Mouse (Mus musculus) cerebellum, postnatal 14 days (tissue): ENCODE results near the gene Napsa.

ENCODE experiments used
- DNase-seq, 2 experiments: peaks; one replicate each; pipeline ENCODE4 v3.0.0; 2021; ENCODE audit warnings: mixed read lengths in 2 of 2

The Napsa gene

DNA sequence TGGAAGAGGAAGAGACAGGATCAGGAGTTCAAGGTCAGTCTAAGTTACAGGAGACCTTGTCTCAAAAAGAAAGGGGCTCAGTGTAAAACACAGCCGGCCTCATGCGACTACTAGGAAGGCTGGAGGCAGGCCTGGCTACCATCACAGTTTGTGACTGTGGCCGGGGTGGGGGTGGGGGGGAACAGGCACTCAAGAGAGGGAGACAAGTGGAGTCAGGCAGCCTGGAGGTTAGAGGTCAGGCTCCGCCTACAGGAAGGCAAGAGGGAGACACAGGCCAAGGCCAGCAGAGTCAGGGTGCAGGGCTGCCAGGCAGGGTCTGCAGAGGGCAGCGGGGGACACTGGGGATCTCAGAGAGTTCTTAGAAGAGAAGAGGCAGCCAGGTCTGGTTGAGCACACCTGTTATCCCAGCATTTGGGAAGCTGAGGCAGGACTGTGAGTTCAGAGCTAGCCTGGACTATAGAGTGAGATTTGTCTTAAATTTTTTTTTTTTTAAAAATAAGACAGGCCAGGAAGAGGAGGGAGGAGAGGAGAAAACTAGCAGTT is 24.9 kb downstream of the Napsa start:
- peak in 1 of 2 experiments; percentile 29 for DNase-seq

DNA sequence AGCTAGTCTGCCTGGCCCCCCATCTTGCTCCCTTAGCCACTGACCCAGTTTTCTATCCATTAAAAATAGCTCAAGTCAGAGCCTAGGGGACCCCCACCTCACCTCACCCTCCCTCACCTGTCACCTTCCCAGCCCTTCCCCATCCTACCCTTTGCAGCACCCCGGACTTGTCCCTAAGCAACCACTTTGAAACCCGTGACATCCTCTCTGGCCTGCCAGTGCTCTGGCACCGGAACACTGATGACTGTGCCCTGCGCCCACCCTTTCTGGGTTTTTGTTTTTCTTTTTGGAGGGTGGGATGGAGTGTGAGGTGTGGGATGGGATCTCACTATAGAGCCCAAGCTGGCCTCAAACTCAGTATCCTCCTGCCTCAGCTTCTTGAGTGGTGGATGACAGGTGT is 25.5 kb downstream of the Napsa start:
- DNase-seq: no peak

DNA sequence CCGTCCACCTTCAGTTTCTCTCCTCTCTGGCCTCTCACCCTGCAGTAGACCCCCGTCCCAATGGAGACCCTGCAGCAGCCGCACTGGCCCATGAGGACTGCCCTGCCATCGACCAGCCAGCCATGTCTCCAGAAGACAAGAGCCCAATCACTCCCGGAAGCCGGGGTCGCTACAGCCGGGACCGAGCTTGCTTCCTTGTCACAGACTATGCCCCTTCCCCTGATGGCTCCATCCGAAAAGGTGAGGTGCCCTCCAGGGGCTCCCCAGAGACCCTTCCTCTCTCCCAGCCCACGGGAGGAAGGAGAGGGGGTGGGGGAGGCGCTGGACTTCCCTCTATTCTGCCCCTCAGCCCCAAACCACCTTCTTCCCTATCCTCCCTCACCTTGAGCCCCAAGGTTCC is 26.2 kb downstream of the Napsa start:
- peak in 1 of 2 experiments; percentile 24 for DNase-seq

DNA sequence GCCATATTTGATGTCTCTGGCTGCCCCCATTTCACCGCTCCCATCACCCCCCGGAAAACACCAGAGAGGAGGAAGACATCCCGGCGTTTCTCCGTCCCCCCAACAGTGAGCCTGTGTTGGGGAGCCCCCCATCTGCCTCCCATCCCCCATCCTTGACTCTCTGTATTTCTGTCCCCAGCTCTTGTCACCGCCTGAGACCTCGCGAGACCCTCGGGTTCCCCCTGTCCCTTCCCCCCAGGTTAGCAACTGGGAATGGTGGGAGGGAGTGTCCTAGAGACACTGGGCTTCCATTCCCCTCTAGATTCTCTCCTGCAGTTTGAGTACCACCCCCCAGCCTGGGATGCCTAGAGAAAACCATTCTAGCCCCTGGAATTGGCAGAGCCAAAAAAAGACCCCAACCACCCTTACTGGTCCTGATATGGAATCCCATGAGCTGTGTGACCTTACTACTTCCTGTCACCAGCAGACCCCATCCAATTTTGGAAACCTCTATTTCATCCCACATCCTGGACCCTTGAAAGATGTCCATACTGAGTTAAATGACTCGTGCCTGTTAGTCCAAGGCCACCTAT is 28.6 kb downstream of the Napsa start:
- peak in 1 of 2 experiments; percentile 20 for DNase-seq

DNA sequence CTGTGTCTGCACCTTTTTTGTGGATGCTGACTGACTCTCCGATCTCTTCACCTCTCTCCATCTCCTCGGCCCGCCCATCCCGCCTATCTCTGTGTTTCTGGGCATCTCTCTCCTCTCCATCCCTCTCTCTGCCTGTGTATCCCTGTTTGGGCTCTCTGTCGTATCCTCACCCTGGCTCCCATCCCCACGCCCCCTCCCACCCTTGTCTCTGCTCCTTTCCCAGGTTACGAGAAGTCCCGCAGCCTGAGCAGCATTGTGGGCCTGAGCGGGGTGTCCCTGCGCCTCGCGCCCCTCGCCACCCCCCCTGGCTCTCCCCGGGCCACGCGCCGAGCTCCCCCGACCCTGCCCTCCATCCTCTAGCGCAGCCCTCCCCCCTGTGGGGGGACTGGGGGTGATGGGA is 29.5 kb downstream of the Napsa start:
- peak in 1 of 2 experiments; percentile 45 for DNase-seq

DNA sequence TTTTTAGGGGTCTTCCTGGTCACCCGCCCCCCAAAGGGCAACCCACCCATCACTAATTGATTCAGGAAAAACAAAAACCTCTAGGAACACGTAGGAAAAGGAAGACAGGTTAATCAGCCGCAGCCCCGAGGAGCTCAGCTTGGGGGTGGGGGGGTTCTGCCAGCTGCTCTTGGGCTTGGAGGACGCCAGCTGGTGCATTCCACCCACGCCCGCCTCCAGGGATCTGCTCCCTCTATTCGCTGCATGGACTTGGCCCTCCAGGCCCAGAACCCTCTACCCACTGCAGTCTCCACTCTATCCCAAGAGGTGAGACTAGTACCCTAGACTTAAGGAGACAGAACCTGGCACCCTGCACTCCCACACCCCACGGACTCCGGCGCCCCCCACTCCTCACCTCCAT is 30.3 kb downstream of the Napsa start:
- peak; percentile 73 to 84 for DNase-seq

DNA sequence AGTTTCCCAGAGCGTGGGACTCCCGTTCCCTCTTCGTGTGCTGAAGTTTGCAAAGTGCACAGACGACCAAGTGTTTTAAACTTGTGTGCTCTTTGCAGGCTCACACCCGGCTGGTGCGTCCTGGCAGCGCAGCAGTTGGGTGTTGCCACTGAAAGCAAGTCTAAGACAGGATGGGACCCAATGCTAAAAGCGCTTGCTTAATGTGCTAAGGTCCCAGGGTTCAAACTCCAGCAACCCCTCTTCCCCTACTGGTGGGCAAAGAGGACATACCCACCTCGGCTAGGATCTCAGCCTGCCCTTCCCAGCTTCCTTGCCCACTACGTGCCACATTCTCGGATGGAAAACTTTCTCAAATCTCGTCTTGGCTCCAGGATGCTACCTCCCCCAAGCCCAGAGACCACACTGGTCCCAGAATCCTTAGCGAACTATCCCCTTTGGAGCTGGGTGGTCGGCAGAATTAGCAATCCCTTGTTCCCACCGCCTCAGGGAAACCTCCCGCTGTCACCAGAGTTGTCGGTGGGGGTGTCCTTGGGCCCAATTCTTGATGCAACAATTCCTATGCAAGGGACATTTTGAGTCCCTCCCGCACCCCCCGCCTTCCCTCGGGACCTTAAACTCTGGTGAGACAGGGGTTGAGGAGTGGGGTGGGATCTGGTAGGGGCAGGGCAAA is 31.1 kb downstream of the Napsa start:
- peak in 1 of 2 experiments; percentile 54 for DNase-seq

DNA sequence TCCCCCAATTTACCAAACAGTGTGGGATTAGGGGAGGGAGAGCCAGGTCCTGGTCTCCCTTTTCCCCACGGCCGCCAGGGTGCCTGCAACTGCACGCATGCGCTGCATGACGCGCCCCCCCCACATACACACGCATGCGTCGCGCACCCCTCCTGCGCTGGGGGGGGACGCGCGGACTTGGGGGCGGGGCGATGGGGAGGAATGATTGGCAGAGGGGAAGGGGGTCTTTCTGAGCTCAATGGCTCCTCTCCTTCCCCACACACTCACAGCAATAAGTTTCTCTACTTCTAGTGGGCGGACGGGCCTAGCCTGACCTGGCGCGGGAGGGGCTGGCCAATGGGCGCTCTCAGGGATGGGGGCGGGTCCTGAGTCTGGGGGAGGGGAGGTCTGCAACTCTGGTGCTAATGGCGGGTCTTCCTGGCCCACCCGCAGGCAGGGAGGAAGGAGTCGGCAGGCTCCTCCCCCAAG is 32.0 kb downstream of the Napsa start:
- DNase-seq: peak; percentile 78 to 80

DNA sequence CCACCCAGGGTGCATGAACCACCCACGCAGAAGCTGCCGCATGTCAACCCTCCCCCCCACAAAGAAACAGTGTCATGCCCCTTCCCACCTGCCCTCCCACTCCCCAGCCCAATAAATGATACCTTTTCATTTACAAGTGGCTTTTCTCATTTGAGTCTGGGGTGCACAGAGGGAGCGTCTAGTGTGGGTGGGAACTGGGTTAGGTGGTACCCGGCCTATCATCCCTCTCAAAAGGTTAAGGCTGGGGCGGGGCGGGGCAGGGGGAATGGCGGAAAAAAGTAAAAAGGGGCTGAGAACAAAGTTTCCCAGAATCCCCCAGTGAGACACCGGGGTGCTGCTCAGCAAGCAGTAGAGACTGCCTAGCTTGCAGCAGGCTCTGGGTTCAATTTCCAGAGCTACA is 32.4 kb downstream of the Napsa start:
- no peak for DNase-seq

DNA sequence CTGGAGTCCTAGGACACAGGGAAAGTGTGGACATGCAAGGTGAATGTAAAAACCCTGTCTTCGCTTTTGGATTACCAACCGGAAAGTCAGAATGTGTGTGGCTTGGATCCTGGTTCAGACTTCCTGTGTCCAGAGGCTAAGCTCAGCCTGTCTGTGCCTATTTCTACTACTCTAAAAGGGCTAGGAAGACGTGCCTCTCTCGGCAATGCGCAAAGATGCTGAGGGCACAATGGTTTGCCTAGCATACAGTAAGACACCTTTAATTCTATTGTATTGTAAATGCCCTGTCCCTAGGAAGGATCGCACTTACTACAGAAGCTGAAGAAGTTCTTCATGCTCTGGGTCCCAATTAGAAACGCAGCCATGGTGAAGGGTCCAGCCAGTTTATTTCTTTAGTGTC is 33.3 kb downstream of the Napsa start:
- DNase-seq: no peak

DNA sequence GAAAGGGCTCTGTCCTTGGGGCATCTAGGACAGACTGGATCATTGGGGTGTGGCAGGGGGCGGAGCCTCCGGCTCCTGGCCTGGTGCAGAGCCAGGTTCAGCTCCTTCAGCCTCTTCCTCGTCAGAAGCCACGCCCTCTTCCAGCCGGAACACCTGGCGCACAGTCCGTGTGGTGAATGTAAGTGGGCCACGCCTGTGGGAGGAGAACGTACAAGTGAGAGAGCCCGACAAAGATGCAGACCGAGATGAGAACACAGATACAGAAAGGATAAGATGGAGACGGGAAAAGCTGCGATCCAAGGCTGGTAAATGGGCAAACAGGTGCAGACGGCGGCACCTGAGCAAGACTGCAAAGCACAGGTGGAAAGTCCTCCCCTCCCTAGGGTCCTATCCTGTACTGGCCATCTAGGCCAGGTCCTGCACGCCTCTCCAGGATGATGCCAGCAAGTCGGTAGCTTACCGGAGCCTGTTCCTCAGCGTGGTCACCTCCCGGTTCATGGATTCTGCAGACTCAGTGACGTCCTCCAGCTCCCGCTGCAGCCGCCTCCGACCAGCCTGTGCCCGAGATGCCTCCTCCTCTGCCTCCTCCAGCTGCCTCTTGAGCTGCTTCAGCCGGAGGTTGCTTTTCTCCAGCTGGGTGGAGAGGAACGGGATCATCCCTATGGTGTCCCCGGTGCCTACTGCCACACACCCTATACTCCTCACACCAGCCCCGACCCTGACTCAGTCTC is 34.2 kb downstream of the Napsa start:
- DNase-seq: peak in 1 of 2 experiments; percentile 40

DNA sequence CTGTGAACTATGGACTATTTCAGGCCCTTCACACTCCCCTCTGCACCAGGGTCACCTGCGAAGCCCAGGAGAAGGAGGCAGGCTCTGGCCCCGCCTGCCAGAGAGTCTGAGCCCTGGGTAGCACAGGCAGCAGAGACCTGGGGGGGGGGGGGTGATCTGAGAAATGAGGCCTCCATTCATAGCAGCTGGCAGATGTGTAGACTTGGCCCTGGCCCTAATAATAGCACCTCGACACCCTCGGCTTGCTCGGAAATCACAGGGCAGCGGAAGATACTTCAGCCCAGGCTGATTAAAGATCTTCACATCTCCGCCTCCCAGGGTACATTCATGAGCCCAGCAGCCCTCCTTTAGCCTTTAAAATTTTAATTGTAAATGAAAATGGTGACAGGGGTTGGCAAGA is 40.0 kb downstream of the Napsa start:
- DNase-seq: no peak

DNA sequence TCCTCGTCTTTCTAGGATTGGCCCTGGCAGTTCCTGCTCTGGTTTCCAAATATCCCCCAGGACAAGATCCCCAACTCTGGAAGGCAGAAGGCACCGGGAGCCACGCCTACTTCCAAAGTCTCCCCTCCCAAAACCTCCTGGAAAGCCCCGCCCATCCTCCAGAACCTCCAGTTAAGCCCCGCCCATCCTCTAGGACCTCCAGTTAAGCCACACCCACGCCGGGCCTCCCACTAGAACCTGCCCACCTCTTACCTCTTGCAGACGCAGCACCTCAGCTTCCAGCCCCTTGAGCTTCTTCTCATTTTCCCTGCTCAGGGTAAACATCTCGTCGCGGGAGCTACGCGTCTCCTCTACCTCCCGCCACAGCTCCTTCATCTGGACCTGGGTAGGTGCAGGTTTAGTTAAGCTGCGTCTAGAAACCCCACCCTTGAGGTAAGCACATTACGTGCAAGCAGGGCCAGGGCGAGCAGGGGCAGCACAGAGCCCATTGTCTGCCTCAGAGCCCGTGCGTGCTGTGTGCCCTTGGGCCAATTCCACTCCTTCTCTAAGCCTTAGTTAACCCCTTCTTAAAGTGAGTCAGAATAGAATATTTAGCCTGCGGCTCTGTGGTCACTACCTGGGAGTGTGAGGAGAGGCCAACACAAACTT is 42.0 kb downstream of the Napsa start:
- peak in 1 of 2 experiments; percentile 43 for DNase-seq

DNA sequence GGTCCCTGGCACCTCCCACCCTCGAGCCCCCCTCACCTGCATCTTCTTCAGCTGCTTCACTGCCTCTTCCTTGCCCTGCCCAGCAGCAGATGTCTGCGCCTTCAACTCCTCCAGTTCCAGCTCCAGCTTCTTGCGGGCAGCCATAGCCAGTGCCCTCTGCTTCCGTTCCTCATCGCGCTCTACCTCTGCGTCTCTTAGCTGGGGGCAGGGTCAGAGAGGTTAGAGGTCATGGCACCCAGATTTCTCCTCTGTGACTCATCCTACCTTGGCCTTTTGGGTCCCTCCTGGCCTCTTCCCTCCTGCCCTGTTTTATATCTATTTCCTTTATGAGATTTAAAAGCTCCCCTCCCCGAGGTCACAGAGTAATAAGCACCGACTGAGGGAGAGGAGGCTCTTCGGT is 43.1 kb downstream of the Napsa start:
- peak in 1 of 2 experiments; percentile 24 for DNase-seq

DNA sequence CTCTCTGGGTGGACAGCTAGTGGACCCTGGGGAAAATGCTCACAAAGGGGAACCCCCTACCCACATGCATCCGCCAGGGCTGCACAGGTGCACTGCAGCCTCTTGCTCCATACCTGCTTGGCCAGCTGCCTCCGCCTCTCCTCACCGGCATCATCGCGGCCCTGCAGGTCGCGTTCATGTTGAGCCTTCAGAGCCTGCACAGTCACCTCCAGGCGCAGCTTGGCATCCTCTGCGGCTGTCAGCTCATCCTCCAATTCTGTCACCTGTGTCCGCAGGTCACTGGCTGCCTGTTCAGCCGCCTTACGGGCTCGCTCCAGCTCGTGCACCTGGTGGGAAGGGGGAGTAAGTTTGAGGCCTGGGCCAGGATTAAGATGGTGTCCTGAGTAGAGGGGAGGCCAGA is 43.8 kb downstream of the Napsa start:
- DNase-seq: peak in 1 of 2 experiments; percentile 57

DNA sequence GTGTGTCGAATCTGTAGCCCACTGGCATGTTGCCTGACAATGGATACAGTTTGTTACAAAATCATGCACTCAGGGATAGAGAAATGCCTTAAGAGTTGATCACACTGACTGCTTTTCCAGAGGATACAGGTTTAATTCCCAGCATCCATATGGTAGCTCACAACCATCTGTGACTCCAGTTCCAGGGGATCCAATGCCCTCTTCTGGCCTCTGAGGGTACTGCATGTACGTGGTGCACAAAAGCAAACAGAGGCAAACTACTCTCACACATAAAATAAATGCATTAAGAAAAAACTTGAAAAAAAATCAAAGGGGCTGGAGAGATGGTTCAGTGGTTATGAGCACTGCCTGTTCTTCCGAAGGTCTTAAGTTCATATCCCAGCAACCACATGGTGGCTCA is 44.9 kb downstream of the Napsa start:
- peak in 1 of 2 experiments; percentile 68 for DNase-seq

DNA sequence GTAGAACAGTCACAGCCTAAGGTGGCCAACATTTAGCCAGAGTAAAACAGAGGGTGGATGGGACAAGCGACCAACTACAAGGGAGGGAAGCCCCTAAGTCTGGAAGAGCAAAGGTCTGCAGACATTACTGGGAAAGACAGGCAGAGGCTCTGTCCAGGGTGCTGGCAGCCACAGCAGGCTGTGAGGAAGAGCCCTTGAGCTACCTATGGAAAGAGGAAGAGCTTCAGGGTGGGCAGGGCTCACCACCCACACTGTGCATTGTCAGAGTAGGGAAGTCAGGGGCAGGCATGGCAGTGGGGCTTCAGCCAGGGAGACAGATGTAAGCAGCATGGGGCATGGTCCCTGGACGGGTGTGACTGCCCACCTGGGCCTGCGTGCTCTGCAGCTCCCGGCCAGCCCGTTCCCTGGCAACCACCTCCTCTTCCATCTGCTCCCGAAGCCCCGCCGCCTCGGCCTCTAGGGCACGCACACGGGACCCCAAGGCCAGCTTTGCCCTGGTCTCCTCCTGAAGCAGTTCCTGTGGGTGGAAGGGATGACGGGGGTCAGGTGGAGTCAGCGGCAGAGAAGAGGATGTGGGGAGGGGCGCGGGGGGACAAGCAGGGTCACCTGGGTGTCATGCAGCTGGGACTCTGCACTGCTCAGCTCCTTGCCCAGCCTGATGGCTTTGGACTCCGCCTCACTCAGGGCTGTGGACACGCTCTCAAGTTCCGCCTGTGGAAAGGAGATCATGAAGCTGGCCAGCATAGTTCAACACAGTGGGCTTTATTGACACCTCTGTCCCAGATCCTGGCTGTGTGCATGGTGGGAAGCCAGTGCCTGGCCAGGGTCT is 51.7 kb downstream of the Napsa start:
- peak; percentile 59 to 70 for DNase-seq

DNA sequence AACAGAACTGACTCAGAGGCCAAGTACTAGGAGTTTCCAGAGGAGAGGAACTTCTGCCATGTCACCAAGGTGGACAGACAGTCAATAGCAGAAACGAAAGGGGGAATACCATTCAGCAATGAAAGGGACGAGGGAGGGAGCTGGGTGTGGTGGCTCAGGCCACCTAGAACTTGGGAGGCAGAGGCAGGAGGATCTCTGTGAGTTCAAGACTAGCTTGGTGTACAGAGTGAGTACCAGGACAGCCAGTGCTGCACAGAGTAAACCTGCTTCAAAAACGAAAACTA is 52.3 kb downstream of the Napsa start:
- no peak for DNase-seq

DNA sequence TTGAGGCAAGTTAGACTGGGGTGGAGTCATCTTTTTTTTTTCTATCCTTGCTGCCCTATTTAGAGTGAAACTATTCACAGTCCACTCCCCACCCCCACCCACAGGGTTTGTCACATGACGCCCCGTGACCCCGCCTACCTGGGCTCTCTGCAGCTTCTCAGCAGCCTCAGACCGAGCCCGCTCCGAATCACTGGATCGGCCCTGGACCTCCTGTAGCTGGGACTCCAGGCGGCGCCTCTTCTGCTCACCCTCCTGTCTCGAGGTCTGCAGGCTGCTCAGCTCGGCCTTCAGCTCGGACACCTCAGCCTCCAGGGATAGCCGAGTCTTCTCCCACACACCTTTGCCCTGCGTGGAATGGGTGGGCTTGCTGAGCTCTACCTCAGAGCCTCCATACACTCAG is 52.6 kb downstream of the Napsa start:
- DNase-seq: peak; percentile 82 to 84

DNA sequence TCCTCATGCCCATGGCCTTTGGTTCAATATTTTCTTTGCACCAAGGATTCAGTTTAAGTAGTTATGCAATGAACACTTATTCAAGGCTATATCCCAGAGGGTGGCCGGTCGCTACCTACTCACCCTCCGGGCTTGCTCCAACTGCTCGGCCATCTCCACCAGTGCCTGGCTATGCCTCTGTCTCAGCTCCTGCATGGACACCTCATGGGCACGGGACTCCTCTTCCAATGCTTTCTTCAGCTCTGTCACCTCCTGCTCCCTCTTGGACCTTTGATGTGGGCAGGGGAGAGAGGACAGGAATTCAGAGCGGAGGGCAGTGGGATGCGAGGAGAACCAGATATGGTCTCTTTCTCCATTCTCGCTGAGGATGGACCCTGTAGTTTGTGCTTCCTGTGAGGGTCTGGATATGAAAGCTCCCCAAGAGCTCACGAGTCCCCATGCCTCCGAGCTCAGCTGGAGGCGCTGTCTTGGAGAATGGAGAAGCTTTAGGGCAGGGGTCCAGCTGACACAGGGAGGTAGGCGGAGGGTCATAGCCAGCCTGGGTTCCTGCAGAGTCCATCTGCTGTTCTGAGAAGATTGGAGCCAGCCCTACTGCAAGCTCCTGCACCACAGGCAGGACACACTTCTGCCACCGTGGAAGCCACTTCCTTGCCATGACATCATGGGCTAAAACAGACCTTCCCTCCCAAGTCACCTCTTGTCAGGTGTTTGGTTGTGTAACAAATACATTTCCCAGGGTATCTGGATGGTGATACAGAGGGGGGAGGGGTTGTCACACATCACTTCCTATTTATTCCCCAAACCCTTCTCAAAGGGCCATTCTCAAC is 53.3 kb downstream of the Napsa start:
- DNase-seq: peak; percentile 92 to 94

DNA sequence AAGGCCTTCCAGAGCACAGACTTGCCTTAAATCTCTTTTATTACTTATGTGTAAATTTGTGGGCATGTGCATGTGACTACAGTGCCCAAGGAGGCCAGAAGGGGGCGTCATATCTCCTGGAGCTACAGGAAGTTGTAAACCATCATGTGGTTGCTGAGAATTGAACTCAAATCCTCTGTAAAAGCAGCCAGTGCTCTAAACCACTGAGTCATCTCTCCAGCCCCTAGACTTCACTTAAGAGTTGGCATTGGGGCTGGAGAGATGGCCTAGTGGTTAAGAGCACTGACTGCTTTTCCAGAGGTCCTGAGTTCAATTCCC is 53.8 kb downstream of the Napsa start:
- DNase-seq: peak in 1 of 2 experiments; percentile 74

DNA sequence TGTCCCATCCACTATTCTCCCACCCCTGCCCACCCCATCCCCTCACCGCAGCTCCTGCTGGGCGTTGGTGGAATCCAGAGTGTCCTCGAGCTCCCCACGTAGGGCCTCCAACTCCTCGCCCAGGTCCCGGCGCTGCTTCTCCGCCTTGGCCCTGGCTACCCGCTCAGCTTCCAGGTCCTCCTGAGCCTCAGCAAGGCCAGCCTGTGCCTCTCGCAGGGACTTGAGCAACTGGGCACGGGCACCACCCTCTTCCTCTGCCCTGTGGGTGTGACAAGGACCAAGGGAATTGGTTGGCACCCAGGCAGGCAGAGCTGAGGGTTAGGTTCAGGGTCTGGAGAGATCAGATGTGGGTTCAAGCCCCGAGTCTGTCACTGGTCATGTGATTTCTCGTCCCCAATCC is 54.8 kb downstream of the Napsa start:
- no peak for DNase-seq
